Mouse (Mus musculus): ENCODE data around the gene Yipf3.

The Yipf3 gene

DNA sequence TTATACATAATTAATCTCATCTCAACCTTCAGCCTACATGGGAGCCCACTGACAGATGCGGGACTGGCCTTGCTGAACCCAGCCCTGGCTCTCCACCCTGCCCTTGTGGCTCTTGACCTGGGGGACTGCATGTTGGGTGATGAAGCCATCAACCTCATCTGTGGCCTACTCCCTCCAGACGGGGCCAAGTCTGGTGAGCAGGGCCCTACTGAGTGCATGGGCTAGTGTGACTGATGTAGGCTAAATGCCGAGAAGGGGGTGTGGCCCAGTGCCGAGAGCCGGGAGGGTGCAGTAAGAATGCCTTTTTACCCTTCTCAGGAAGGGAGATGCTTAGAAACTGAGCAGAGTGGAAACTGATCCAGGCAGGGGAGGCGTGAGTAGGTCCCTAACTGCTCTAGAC lies 7.3 kb downstream of the Yipf3 start:
- DNase-seq (ENCODE audit: low spot score): no peak

DNA sequence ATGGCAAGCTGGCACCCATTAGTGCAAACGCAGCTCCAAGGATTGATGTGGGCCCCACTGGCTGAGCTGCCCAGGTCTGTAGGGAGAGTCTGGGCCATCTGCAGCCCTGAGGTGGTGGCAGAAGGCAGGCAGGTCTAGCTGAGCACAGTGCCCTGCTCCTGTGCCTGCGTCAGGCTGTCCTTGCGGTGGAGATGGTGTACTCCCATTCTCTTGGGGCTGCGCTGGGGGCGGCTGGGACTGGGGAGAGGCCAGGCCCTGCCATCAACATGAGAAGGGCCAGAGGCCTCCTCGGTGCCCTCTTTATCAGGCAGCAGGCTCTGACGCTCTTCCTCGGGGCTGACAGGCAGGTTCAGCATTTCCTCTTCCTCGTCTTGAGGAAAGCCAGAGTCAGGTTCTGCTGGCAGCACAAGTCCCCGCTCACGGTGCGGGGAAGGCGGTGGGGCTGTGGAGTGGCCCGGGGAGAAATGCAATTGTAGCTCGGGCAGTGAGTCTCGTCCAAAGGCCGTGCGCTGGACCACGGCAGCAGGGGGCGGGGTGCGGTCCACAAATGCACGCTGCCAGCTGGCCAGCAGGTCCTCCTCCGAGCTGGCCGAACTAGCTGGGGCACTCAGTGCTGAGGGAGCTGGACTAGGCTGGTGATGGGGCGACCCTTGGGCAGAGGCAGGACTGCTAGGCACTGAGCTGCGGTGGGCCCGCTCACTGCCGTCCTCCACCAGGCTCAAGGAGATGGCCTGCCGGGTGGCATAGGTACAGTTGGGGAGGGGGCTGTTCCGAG lies 10.6 kb downstream of the Yipf3 start:
- DNase-seq (ENCODE audit: low spot score): no peak

DNA sequence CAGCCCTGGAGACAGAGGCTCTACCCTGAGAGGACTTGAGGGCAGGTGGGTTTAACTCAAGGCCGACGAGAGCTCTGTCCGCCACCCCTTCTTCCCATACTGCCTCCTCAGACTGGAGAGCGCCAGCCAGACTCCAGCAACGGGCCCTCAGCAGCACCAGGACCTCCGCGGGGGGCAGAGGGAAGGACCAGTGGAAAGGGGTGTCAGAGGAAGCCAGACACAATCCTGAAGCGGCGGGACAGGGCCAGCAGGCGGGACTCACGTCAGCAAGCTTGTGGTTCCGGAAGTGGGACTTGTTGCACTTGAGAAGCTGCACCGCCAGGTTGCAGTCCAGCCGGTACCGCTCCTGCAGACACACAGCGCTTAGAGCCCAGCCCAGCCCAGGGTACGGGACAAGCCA lies 11.8 kb downstream of the Yipf3 start:
- DNase-seq (ENCODE audit: low spot score): no peak

DNA sequence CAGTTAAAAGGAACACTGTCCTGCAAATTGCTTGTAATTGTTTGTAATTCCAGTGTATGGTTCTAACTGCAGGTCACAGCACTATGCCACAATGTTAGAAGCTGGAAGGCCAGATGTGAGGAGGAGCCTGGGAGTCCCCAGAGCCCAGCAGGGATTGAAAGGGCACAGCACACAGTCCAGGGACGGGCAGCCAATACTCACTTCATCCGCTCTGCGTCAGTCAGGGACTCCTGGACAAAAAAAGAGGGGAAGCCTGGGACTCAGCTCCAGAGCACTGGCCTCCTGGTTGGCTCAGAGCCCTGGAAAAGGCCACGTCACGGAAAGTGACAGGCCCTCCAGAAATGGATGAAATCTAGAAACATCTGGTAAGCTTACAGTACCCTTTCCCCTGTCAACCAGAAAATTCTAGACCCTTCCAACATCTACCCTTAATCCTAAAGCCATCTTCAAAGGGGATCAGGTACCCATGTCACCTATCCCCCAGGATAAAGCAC lies 14.4 kb downstream of the Yipf3 start:
- DNase-seq (ENCODE audit: low spot score): no peak

DNA sequence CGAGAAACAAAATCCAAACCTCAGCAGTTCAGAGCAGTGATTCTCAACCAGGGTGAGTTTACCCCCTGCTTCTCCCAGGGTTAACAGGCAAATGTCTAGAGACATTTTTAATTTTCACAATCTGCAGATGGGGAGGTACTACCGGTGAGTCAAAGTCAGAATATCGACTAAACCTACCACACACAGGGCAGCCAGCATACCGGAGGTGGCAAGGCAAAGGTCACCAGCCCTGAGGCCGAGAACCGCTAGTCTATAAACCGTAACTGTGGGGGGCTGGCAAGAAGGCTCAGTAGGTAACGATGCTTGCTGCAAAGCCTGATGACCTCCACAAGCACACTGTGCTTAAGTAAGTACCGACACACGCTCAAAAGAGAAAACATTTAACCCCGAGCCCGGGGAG lies 17.6 kb downstream of the Yipf3 start:
- DNase-seq (ENCODE audit: low spot score): no peak

DNA sequence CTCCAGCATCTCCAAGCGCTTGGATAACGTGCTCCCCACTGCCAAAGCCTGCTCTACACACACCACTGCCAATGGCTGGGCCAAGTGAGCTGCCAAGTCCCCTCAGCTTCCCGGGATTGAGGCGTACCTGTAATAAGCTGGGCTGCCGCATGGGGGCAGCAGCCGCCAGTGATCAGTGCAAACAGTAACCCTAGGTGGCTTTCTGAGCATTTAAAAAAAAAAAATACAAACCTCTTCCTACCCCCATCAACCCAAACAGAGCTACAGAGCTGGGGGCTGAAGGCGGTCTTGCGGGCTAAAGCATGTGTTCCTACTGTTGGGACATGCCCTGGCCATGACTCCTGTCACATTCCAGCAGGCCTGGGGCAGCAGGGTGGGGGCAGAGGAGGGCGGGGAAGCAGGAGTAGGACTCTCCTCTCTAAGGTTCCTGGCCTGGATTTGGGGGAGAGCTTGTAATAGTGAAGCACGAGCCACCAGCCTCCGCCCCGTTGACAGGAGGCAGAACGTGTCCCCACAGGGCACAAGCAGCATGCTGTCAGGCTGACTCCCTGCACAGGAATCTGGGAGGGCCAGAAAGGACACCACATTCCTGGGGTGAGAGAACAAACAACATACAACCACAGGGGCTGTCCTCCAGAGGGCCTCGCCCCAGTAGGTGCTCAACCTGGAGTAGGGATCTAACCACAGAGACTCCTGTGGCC lies 18.2 kb downstream of the Yipf3 start:
- peak; percentile 48 for DNase-seq (ENCODE audit: low spot score)

DNA sequence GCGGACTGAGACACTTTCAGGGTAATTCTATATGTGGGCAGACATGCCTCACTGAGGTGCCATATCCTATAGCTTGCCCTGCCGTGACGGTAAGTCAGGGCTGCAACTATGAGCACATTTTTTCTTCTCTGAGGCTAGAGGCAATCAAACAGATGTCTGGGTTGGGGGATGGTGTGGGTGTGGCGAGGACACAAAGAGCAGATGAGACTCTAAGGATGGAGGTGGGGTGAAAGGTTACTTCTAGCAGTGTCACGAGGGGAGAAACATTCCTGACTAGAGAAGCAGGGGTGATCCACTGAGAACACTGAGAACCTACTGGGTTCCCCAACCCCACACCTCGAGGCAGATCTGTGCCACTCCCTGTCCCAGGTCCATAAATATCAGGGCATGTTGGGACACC lies 19.1 kb downstream of the Yipf3 start:
- DNase-seq (ENCODE audit: low spot score): no peak

DNA sequence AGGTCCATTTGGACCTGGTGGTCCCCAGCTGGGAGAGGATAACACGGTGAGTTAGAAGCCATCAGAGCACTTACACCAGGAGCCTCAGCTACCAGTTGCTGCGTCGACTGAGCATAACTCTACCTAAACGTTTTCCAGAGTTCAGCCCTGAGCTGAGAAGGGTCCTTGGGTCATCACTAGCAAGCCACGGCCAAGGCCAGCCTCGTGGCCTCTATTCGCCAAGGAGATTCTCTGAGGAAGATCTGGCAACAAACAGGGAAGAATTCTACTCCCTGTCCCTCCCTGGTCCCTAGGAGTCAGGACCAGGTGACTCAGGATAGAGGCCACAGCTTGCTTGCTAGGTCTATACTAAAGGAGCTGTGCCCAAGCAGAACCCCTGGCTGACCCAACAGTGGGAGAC lies 19.6 kb downstream of the Yipf3 start:
- DNase-seq (ENCODE audit: low spot score): no peak

DNA sequence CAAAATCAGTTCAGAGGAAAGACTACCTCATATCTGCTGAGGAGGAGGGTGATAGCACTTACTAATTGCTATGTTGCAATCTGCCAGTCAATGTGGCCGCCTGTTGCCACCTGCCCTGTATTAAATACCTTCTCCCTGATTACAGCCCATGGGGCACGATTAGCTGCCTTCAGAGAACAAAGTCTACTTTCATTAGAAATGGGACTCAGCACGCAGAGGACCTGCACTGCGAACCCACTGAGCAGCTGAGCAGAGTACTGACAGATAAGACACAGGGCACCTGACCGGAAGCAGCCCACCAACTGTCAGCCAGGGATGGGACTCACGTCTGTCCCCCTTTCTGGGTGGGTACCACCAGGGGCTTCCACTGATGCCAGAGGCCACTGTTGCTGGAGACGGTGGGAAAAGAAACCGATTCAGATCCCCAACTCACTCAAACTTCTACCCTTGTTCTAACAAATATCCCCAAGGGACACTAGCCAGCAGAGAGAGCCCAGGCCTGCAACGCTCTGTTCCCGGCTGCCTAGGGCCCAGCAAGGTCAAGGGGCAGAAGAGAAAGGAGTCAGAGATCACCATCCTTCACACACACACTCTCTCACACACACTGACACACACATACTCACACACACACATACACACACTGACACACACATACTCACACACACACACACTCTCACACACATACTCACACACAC lies 20.3 kb downstream of the Yipf3 start:
- DNase-seq (ENCODE audit: low spot score): no peak

DNA sequence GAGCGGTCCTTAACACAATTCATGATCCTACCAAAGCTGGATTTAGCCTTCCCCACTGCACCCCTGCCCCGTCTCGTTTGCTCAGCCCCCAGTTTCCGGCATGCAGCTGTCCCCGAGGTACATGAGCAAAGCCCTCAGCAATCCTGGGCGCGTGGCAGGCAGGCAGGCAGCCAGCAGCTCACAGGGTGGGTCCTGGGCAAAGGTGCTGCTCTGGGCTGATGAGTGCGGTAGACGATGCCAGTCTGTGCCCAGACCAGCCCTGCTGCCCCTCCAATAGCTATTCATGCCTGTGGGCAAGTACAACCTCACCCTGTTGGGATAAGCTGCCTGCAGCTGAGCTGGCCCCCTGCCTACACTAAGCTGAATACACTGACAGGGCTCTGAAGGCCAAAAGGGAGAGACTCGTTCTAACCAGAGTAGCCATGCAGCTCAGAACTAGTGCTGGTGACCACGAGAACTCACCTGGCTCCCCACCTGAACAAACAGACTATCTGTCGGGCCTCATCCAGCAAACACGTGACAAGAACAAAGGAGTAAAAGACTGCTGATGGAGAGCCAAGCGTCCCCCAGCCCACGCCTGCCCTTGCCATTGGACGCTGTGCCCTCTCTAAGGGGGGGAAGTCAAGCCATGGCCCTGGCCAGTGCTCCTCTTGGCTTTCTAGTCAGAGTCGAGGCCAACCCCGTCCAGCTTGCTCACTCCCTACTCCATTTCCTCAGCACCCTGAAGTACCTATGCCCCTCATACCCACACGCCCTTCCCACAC lies 22.1 kb downstream of the Yipf3 start:
- DNase-seq (ENCODE audit: low spot score): no peak

DNA sequence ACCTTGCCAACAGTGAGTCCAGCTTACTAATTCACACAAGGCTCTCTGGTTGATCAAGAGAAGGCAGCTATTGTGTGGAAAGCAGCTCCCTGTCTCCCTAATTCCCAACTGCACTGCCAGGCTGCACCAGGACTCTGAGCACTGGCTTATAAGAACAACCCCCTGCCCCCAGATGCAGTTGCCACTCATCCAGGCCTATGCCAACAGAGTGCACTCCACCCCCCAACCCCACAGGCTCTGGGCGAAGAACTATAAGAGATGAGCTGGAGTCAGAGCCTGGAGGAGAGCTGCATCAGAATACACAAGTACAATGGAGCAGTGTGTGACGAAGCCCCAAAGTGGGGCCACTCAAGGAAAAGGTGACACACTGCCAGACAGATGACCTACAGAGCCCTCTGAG lies 24.2 kb downstream of the Yipf3 start:
- DNase-seq (ENCODE audit: low spot score): no peak

DNA sequence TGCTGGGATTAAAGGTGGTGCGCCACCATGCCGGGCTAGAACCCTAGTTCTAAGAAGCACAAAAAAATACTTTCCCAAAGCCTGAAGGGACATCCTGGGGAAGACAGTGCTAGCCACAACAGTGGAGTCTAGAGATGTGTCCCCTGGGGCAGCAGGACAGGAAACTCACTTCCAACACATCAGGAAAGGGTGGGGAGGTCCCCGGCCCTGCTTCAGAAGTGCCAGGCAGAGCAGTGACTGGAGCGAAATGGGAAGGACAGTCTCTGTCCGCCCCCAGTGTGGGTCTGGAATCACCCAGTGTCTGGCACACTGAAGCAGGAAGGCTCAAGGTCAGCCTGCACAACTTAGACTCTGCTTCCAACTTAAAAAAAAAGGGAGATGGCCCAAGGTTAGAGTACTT lies 24.8 kb downstream of the Yipf3 start:
- DNase-seq (ENCODE audit: low spot score): no peak

DNA sequence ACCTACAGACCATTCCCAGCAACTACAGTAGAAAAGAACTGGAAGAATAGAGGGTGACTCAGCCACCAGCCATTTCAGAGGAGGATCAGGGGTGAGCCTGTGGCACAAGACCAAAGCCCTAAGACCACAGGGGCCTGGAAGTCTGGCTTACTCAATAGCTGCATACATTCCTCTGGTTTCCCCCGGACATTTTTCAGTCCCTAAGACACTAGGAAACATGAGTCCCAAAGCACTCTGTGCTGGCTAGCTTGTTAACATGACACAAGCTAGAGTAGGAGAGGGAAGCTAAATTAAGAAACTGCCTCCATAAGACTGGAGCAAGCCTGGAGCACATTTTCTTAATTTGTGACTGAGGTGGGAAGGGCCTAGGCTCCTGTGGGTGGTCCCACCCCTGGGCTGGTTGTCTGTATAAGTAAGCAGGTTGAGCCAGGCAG lies 25.9 kb downstream of the Yipf3 start:
- no peak for DNase-seq (ENCODE audit: low spot score)

DNA sequence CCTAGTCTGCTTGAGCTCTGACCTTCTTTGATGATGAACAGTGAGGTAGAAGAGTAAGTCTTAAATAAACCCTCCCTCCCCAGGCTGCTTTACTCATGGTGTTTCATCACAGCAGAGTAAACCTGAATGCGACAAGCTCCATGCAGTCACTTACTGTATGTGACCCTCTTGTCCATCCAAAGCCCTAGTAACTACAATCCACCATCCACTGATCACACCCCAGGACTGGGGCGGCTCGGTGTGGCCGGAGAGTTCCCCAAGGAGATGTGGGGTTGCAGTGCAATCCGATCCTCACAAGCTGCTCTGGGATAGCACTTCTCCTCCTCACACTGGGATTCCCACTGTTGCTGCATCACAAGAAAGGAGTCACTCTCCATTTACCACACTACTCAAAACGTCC lies 26.6 kb downstream of the Yipf3 start:
- no peak for DNase-seq (ENCODE audit: low spot score)

DNA sequence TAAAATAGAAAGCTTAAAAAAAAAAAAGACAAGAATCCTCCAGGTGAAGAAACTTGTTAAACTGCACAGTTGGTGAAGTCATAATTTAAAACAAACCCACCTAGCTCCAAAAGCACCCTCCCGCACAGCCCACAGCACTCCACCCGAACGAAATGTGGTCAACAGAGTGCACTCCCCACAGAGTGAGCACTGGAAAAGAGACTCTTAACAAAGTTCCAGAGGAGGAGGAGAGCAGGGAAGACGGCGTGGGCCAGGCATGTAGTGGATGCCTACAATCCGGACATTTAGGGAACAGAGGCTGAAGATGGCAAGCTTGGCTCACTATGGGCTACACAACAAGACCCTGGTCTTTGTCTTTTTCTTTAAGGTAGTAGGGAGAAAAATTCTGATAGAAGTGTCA lies 27.2 kb downstream of the Yipf3 start:
- no peak for DNase-seq (ENCODE audit: low spot score)

DNA sequence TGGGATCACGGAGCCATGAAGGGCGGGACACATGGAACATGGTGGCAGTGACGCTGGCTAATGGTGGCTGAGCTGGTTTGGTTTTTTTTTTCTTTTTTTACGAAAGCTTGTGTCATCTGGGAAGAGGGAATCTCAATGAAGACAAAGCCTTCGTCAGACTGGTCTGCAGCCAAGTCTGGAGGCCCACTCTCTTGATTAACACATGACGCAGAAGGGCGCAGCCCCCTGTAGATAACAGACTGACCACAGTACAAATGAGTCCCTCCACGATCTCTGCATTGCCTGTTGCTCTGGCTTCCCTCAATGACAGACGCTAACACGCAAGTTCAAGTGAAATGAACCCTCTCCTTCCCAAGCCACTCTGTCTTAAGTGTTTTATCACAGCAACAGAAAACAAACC lies 27.6 kb downstream of the Yipf3 start:
- no peak for DNase-seq (ENCODE audit: low spot score)

DNA sequence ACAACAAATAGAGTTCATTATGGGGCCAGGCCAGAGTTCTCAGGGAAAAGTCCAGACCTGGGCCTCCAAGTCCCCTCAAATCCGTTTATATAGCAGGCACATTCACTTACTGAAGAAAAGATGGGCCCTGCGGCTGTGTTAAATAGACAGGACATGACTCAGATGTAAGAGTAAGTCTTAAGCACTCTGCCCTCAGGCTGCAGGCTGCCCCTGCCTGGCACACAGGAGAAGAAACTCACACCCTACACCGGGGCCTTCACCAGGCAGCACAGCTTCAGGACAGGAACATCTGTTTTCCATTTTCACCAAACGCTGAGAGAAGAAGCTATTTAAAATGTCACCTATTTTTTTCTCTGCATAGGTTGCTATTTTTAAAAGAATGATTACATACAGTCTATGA lies 29.7 kb downstream of the Yipf3 start:
- DNase-seq (ENCODE audit: low spot score): no peak

DNA sequence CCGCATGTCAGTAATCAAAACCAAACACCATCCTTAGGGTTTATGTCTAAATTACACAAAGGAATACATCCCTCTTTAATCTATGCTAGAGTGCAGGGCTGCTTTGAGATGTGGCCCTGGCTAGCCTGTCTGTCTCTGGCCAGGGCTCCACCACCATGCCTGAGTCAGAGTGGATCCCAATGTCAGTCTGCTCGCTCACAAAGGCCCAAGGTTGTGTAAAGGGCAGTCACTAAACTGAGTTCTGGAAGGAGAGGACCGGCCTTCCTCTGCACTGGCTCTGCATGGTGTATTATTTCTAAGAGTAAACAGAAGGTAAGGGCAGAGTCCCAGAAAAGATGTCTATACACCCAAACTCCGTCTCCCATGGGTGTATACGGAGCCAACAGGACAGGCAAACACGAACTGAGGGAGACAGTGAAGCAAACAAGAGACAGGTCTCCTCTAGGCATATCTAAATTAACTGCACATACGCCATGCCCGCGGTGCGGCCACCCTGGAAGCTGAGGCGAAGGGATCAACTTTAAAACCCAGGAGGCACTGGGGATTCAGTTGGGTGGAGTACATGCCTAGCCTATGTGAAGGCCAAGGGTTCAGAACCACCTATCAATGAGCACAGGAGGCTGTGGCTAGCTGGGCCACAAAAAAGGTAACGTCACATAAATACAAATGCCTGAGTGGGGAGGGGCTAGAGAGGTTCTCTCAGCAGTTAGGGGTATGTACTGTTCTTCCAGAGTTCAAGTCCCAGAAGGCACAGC lies 30.3 kb downstream of the Yipf3 start:
- DNase-seq (ENCODE audit: low spot score): no peak

DNA sequence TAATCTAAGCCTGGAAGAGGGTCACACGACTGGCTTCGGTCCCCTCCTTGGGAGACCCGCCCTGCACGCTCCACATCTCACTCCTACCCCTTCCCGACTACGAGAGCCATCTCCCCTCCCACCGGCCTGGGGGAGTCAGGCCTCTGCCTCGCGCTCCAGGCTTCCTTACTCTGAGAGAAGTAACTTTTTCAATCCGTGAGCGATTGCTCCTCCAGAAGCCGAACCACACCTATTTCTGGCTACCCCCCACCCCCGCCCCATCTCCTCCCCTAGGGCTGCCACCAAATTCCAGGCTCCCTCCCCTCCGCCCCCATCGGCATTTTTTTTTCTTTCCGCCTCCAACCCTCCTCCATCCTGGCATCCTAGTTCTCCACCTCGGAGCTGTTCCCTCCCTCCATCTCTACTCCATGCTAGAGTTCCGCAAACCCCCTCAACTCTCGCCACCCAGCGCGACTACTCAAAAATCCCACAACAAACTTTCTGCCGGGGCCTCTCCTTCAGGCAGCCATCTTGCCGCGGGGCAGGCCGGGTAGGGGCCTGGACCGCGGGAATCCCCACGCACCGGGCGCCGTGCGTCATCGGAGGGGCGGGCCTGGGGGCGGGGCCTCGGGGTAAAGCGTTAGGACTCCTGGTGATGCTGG lies 34.7 kb downstream of the Yipf3 start, which contains the start of gene Tjap1:
TSS of gene Tjap1 (minus strand) at position 544 of the 641 bp plus-strand sequence.
- peak; percentile 79 for DNase-seq (ENCODE audit: low spot score)

DNA sequence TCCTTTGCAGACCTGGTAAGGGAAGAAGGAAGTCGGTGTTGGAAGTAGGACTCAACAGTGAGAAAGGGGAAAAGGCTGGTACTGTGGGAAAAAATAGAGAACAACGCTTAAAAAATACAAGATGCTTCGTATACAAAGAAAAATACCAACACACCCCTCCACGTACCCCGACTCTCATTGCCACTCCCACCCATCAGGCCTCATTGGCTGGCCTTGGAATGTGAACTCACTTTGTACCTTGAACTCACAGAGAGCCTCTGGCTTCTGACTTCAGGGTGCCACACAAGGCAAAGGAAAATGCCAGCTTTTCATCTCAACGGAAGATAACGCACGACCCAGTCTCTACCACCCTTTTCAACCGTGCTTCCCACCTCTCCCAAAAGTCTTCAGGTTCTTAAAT lies 35.3 kb downstream of the Yipf3 start:
- DNase-seq (ENCODE audit: low spot score): no peak

DNA sequence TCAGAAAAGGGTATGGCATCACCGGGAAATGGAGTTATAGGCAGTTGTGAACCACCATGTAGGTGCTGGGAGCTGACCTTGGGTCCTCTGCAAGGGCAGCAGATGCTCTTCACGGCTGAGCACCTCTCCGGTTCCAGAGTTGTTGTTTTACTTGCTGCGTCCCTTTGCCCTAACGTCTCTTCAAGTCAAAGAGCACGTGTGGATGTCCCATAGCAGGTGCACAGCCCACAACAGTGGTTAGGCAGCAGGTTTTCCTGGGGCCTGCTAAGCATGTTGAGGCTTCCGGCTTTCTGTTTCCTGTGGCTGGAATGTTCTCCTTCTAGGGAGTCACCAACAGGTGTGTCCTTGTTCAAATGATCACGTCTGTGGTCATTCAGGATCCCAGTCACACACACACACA lies 36.0 kb downstream of the Yipf3 start:
- DNase-seq (ENCODE audit: low spot score): no peak

All from c-Kit-positive CD71-positive TER-119-positive erythroid progenitor cells, embryonic 14.5 days (primary cell).